Mouse (Mus musculus): ENCODE results near the gene Xpot. TPM values are rescaled to one million over a fixed set of nuclear protein-coding genes. Genes with fewer than 3 reads are reported as not detected.
A peak's percentile ranks its signal among the peaks of the same experiment; 100 is the strongest.

The Xpot gene
- polyA plus RNA-seq, 1 experiment = 44.0 TPM

DNA sequence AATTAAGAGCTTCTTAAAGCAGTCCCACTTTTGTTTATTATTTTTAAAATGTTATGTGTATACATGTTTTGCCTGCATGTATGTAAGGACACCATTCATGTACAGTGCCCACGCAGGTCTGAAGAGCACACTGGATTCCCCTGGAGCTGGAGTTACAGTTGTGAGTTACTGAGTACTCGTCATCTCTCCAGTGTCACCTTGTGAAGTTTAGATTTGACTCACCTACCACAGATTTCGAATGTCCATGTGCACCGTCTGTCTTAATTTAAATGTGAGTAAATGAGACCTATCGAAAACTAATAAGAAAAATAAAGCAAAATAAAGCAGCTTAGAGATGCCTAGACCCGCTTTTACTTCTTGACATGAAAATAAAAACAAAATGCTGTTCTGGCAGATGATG lies 10.1 kb upstream of the Xpot start:
- no peak overlapping the region for H3K27ac ChIP-seq (ENCODE audit: insufficient read depth, low read length)
- peaks cover 6% of the 10 kb centered on the region for H3K4me1 ChIP-seq (ENCODE audit: control insufficient read depth, insufficient read depth, insufficient read length)
- H3K27me3 ChIP-seq (ENCODE audit: control insufficient read depth, insufficient read depth, low read length) = peaks cover 4% of the 10 kb centered on the region
- no peak for DNase-seq (ENCODE audit: low read depth in 1 of 2, low spot score in 2 of 2)
- 85% methylated on average over 6 of the region's 6 CpGs for WGBS
- H3K4me3 ChIP-seq (ENCODE audit: extremely low read depth, insufficient read depth, insufficient read length) = no peak overlapping the region
- H3K36me3 ChIP-seq (ENCODE audit: control insufficient read depth, insufficient read depth, low read length) = no peaks in the 10 kb centered on the region
- no peak for TF ChIP-seq POLR2A (IDR thresholded peaks at IDR 0.05; ENCODE audit: low read depth, low read length)

DNA sequence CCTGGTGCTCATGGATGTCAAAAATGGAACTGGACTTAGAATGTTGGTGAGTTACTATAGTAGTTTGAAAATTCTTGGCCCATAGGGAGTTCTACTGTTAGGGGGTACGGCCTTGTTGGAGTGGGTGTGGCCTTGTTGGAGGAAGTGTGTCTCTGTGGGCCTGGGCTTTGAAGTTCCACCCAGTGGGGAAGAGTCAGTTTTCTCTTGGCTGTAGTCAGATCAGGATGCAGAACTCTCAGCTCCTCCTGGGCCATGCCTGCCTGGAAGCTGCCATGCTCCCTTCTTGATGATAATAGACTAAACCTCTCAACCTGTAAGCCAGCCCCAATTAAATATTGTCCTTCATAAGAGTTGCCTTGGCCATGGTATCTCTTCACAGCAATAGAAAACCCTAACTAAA lies 8.0 kb upstream of the Xpot start:
- 3% methylated on average over 1 of the region's 1 CpGs for WGBS

DNA sequence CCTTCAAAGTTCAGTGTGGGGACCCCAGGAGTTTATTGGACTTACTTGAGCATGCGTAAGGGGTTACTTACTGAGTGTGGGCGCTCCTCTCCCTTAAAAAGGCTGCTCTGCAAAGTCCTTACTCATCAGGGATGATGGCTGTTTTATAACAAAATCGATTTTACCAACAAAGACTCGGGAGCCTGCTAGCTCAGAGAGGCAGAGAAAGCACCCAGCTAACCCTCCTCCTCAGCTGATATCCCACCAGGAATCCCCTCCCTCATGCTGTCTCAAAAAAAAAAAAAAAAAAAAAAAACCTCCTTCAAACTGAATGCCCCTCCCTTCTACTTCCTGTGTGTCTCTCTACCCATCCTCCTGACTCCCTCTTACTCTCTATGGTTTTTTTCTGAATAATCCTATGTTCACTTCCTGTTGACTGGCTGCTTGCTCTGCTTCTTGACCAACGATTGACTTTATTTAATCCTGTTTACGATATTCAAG lies 2.5 kb upstream of the Xpot start:
- TF ChIP-seq POLR2A (IDR thresholded peaks at IDR 0.05; ENCODE audit: low read depth, low read length) (no peak), CTCF (IDR thresholded peaks at IDR 0.05; ENCODE audit: extremely low read depth, insufficient read depth, insufficient read length, insufficient replicate concordance) (no peak)
- 87% methylated on average over 6 of the region's 6 CpGs for WGBS
- Histone ChIP-seq H3K27me3 (ENCODE audit: control insufficient read depth, insufficient read depth, low read length) (no peaks in the 10 kb centered on the region), H3K36me3 (ENCODE audit: control insufficient read depth, insufficient read depth, low read length) (no peaks in the 10 kb centered on the region), H3K4me1 (ENCODE audit: control insufficient read depth, insufficient read depth, insufficient read length) (peaks cover 3% of the 10 kb centered on the region), H3K4me3 (ENCODE audit: extremely low read depth, insufficient read depth, insufficient read length) (no peak overlapping the region), H3K27ac (ENCODE audit: insufficient read depth, low read length) (no peak overlapping the region)
- DNase-seq (ENCODE audit: low read depth in 1 of 2, low spot score in 2 of 2) = no peak

More for the DNA sequence above, 8.0 kb upstream of the Xpot start:
- no peaks in the 10 kb centered on the region for H3K36me3 ChIP-seq (ENCODE audit: control insufficient read depth, insufficient read depth, low read length)
- H3K27me3 ChIP-seq (ENCODE audit: control insufficient read depth, insufficient read depth, low read length) = no peaks in the 10 kb centered on the region
- H3K4me3 ChIP-seq (ENCODE audit: extremely low read depth, insufficient read depth, insufficient read length) = no peak overlapping the region
- H3K27ac ChIP-seq (ENCODE audit: insufficient read depth, low read length) = no peak overlapping the region
- H3K4me1 ChIP-seq (ENCODE audit: control insufficient read depth, insufficient read depth, insufficient read length) = peaks cover 3% of the 10 kb centered on the region; the same call in 1 of the 2 replicates
- TF ChIP-seq POLR2A (IDR thresholded peaks at IDR 0.05; ENCODE audit: low read depth, low read length) = no peak
- no peak for TF ChIP-seq CTCF (IDR thresholded peaks at IDR 0.05; ENCODE audit: extremely low read depth, insufficient read depth, insufficient read length, insufficient replicate concordance)
- DNase-seq (ENCODE audit: low read depth in 1 of 2, low spot score in 2 of 2) = no peak

DNA sequence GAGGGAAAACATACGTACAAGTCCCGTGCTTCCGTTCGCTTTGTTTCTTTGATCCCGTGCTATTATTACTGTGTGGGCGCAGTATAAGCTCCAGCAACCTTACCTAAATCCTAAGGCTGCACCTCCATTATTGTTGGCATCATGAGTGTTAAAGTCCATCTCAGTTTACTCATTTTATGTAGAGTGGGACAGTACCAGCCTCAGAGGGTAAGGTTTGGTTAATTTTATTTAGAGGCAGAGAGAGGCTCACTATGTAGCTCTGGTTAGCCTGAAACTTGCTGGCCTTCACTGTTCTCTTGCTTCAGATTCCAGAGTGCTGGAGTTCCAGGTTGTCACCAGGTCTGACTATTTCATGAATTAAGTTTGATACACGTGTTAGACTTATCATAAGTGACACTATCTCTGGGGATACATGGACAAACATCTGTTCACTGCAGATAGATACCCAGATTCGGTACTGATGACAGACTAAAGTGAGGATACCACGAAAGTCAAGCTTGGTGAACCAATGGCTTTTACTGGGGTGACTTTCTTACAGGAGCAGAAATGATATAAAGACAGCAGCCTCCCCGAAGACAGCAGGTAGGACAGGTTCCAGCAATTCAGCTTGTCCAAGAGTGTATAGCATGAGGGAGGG lies 1.2 kb upstream of the Xpot start:
- WGBS = 85% methylated on average over 10 of the region's 10 CpGs
- Histone ChIP-seq H3K27me3 (ENCODE audit: control insufficient read depth, insufficient read depth, low read length) (no peaks in the 10 kb centered on the region), H3K4me3 (ENCODE audit: extremely low read depth, insufficient read depth, insufficient read length) (no peak overlapping the region), H3K4me1 (ENCODE audit: control insufficient read depth, insufficient read depth, insufficient read length) (peaks cover 3% of the 10 kb centered on the region), H3K36me3 (ENCODE audit: control insufficient read depth, insufficient read depth, low read length) (no peaks in the 10 kb centered on the region; the same call in 1 of the 2 replicates), H3K27ac (ENCODE audit: insufficient read depth, low read length) (no peak overlapping the region)
- TF ChIP-seq CTCF (IDR thresholded peaks at IDR 0.05; ENCODE audit: extremely low read depth, insufficient read depth, insufficient read length, insufficient replicate concordance) = no peak
- TF ChIP-seq POLR2A (IDR thresholded peaks at IDR 0.05; ENCODE audit: low read depth, low read length) = no peak
- DNase-seq (ENCODE audit: low read depth in 1 of 2, low spot score in 2 of 2) = no peak

DNA sequence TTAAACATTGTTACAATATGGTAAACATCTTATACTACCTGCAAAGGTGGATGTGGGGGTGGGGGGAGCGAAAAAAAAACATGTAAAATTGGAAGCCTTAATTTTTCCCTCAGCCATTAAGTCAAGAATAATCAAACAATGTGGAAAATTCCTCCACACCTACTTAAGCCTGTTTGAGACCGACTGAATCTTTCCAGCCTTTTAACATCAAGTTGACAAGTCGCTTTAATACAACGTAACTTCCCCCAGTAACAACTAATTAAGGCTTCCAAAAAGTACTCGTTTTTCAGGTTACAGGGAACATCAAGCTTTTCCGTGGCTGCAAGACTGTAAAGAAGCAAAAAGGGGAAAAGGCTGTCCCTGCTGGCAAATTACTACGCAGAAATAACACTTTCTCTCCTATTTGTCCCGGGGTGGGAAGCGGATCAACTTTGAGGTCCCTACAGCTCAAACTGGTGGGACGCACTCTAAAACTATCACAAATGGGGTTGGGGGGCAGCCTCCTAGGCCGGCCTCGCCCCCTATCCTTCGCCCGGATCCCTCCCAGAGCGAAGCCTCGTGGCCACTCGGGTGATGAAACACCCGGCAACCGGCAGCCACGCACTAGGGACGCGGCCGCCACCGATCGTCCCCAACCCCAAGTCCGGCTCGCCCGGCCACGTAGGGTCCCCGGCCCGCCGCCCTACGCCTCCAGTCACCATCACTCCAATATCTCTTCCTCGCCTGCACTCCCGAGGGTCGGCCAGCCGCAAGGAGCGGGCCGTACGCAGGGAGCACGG lies 536 bp downstream of the Xpot start:
- Histone ChIP-seq H3K36me3 (ENCODE audit: control insufficient read depth, insufficient read depth, low read length) (peaks cover 6% of the 10 kb centered on the region), H3K27me3 (ENCODE audit: control insufficient read depth, insufficient read depth, low read length) (no peaks in the 10 kb centered on the region), H3K4me1 (ENCODE audit: control insufficient read depth, insufficient read depth, insufficient read length) (peaks cover 3% of the 10 kb centered on the region), H3K27ac (ENCODE audit: insufficient read depth, low read length) (peak overlapping the region; percentile 70), H3K4me3 (ENCODE audit: extremely low read depth, insufficient read depth, insufficient read length) (peak overlapping the region; percentile 87)
- under 1% methylated on average over 41 of the region's 41 CpGs for WGBS
- TF ChIP-seq POLR2A (IDR thresholded peaks at IDR 0.05; ENCODE audit: low read depth, low read length) (no peak), CTCF (IDR thresholded peaks at IDR 0.05; ENCODE audit: extremely low read depth, insufficient read depth, insufficient read length, insufficient replicate concordance) (no peak)
- peak in 1 of 2 experiments; percentile 8 for DNase-seq (ENCODE audit: low read depth in 1 of 2, low spot score in 2 of 2)

DNA sequence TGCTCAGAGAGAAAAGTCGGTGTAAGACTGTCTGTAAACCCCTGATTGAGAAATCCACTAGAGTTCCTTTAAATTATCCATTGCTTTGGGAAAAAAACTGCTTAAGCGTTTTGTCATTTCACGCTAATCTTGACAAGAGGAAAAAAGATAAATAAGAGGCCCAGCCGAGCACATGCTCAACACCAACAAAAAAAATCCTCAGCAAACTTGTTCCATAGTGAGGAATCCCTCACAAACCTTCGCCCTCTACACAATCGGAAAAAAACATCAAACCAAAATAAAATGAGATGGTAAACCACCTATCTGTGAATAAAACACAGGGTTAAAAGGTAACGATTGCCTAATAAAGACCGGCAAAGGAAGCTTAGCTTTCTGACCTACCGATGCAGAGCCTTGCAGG lies 1.1 kb downstream of the Xpot start:
- peaks cover 3% of the 10 kb centered on the region for H3K4me1 ChIP-seq (ENCODE audit: control insufficient read depth, insufficient read depth, insufficient read length)
- H3K36me3 ChIP-seq (ENCODE audit: control insufficient read depth, insufficient read depth, low read length) = peaks cover 7% of the 10 kb centered on the region
- DNase-seq (ENCODE audit: low read depth in 1 of 2, low spot score in 2 of 2) = no peak
- TF ChIP-seq CTCF (IDR thresholded peaks at IDR 0.05; ENCODE audit: extremely low read depth, insufficient read depth, insufficient read length, insufficient replicate concordance) (no peak), POLR2A (IDR thresholded peaks at IDR 0.05; ENCODE audit: low read depth, low read length) (no peak)
- 14% methylated on average over 9 of the region's 9 CpGs for WGBS
- no peak overlapping the region for H3K27ac ChIP-seq (ENCODE audit: insufficient read depth, low read length)
- H3K4me3 ChIP-seq (ENCODE audit: extremely low read depth, insufficient read depth, insufficient read length) = no peak overlapping the region
- no peaks in the 10 kb centered on the region for H3K27me3 ChIP-seq (ENCODE audit: control insufficient read depth, insufficient read depth, low read length)

DNA sequence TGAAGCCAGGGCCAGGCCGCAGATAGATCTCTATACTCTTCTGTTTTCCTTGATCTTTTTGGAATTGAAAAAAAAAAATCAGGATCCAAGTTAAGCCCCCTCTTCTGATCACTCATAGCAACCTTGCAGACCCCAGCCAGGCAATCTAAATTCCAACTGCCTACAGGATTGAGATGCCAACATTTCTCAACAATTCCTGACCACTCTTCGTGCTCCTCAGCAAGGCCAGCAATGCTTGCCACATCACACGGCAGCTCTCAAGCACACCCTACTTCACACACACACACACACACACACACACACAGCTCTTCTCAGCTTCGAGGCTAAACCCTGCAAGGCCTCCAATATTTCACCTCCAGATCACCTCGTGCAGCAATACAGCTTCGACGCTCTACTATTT lies 2.5 kb downstream of the Xpot start:
- Histone ChIP-seq H3K27ac (ENCODE audit: insufficient read depth, low read length) (no peak overlapping the region), H3K4me1 (ENCODE audit: control insufficient read depth, insufficient read depth, insufficient read length) (no peaks in the 10 kb centered on the region; the same call in none of the 2 replicates), H3K4me3 (ENCODE audit: extremely low read depth, insufficient read depth, insufficient read length) (no peak overlapping the region), H3K27me3 (ENCODE audit: control insufficient read depth, insufficient read depth, low read length) (no peaks in the 10 kb centered on the region), H3K36me3 (ENCODE audit: control insufficient read depth, insufficient read depth, low read length) (peaks cover 9% of the 10 kb centered on the region)
- TF ChIP-seq CTCF (IDR thresholded peaks at IDR 0.05; ENCODE audit: extremely low read depth, insufficient read depth, insufficient read length, insufficient replicate concordance) (no peak), POLR2A (IDR thresholded peaks at IDR 0.05; ENCODE audit: low read depth, low read length) (no peak)
- 88% methylated on average over 7 of the region's 7 CpGs for WGBS
- no peak for DNase-seq (ENCODE audit: low read depth in 1 of 2, low spot score in 2 of 2)
